Comparison of ENCODE assay signal across 32 mouse cellular contexts in genomic region chr5:109139546-109139945, GRCm38 (mm10). TPM values are rescaled to one million over a fixed set of nuclear protein-coding genes. Genes with fewer than 3 reads are reported as not detected.
DNase-seq lines count a peak whose midpoint lies in the region; ATAC-seq and TF ChIP-seq lines count a peak whose summit lies in the region.
"Had no signal": no experiment of that assay in that cellular context is flagged by ENCODE, and none has a peak within 500 bp of the region (broad histone marks: within the 10 kb centered on the region; RNA-seq: fewer than 3 reads in every experiment).

No protein-coding gene starts in this region.

- TF ChIP-seq EP300 in liver, postnatal 0 days (IDR thresholded peaks at IDR 0.05; ENCODE audit: low read depth), result no peak
- TF ChIP-seq EP300 in stomach, postnatal 0 days (optimal IDR thresholded peaks at IDR 0.05), result no peak

- H3K9ac ChIP-seq in liver, adult 2 months (ENCODE audit: low read depth, low read length), result no peak overlapping the region
- no peak overlapping the region for H3K9ac ChIP-seq in liver, postnatal 0 days (replicated peaks)
- H3K9ac ChIP-seq in ES-E14 (ENCODE audit: insufficient read depth, low read depth, low read length, poor library complexity, severe bottlenecking), result no peak overlapping the region
- H3K9ac ChIP-seq in stomach, postnatal 0 days (ENCODE audit: low read length), result no peak overlapping the region
- no peak overlapping the region for H3K9ac ChIP-seq in forebrain, embryonic 13.5 days
- no peak overlapping the region for H3K9ac ChIP-seq in intestine, postnatal 0 days (ENCODE audit: low read depth, low read length)
- H3K9ac ChIP-seq: limb, embryonic 12.5 days; liver, embryonic 12.5 days had no signal

- TF ChIP-seq CTCF in liver, adult 2 months (IDR thresholded peaks at IDR 0.05; ENCODE audit: low read depth, low read length), result peak; percentile 17; the same call in 1 of the 2 replicates
- TF ChIP-seq CTCF in liver, postnatal 0 days (IDR thresholded peaks at IDR 0.05; ENCODE audit: low read depth), result no peak
- no peak; the same call in 1 of the 2 replicates for TF ChIP-seq CTCF in stomach, postnatal 0 days (IDR thresholded peaks at IDR 0.05; ENCODE audit: low read depth)
- no peak for TF ChIP-seq CTCF in intestine, postnatal 0 days (IDR thresholded peaks at IDR 0.05; ENCODE audit: low read depth)

- 73% methylated on average over 2 of the region's 2 CpGs for WGBS in liver, adult 2 months
- 68% methylated on average over 2 of the region's 2 CpGs for WGBS in liver, postnatal 0 days (ENCODE audit: insufficient replicate concordance)
- WGBS in stomach, postnatal 0 days, result 78% methylated on average over 2 of the region's 2 CpGs
- 79% methylated on average over 2 of the region's 2 CpGs for WGBS in forebrain, embryonic 13.5 days
- WGBS in intestine, postnatal 0 days, result 68% methylated on average over 2 of the region's 2 CpGs

- peak; percentile 15 for DNase-seq in liver, adult 2 months (ENCODE audit: extremely low read depth, low read depth, low spot score)
- no peak for DNase-seq in liver, postnatal 0 days
- DNase-seq in ES-E14 (ENCODE audit: low read depth, low spot score), result peak; percentile 21
- peak; percentile 15 for DNase-seq in adrenal gland, adult 2 months
- no peak for DNase-seq in stomach, postnatal 0 days (ENCODE audit: low spot score)
- DNase-seq: cerebellum, adult 18-20 months; cerebellum, postnatal 25 days; gastrocnemius, postnatal 10 days; layer of hippocampus, postnatal 36 days; lung, adult 2 months; lung, postnatal 14 days; thymus, adult 2 months; thymus, postnatal 4 days had no signal

- H3K36me3 ChIP-seq in liver, adult 2 months (ENCODE audit: control insufficient read depth, insufficient read depth, low read length), result no peaks in the 10 kb centered on the region
- no peaks in the 10 kb centered on the region for H3K36me3 ChIP-seq in liver, postnatal 0 days (replicated peaks; ENCODE audit: insufficient read depth, low read length)
- H3K36me3 ChIP-seq in ES-E14 (ENCODE audit: control insufficient read depth, insufficient read depth, low read length, poor library complexity, severe bottlenecking), result no peaks in the 10 kb centered on the region
- H3K36me3 ChIP-seq in stomach, postnatal 0 days (ENCODE audit: control insufficient read depth, insufficient read depth, low read length), result no peaks in the 10 kb centered on the region
- H3K36me3 ChIP-seq in forebrain, embryonic 13.5 days (ENCODE audit: poor library complexity, severe bottlenecking), result no peaks in the 10 kb centered on the region
- no peaks in the 10 kb centered on the region for H3K36me3 ChIP-seq in intestine, postnatal 0 days (ENCODE audit: control insufficient read depth, insufficient read depth)
- H3K36me3 ChIP-seq: limb, embryonic 12.5 days; liver, embryonic 12.5 days had no signal

- H3K4me2 ChIP-seq in liver, postnatal 0 days (ENCODE audit: low read depth, low read length), result no peak overlapping the region
- H3K4me2 ChIP-seq in stomach, postnatal 0 days (replicated peaks; ENCODE audit: low read depth), result no peak overlapping the region
- H3K4me2 ChIP-seq in forebrain, embryonic 13.5 days, result no peak overlapping the region
- no peak overlapping the region for H3K4me2 ChIP-seq in intestine, postnatal 0 days (replicated peaks; ENCODE audit: low read depth)
- H3K4me2 ChIP-seq: heart, embryonic 11.5 days; limb, embryonic 12.5 days; liver, embryonic 12.5 days; midbrain, embryonic 11.5 days had no signal

- no peaks in the 10 kb centered on the region for H3K9me3 ChIP-seq in liver, postnatal 0 days (ENCODE audit: low read length)
- H3K9me3 ChIP-seq in ES-E14 (ENCODE audit: control insufficient read depth, insufficient read depth, low read depth, low read length), result no peaks in the 10 kb centered on the region
- no peaks in the 10 kb centered on the region for H3K9me3 ChIP-seq in stomach, postnatal 0 days (ENCODE audit: control insufficient read depth, low read length)
- peaks cover 23% of the 10 kb centered on the region for H3K9me3 ChIP-seq in forebrain, embryonic 13.5 days (replicated peaks)
- H3K9me3 ChIP-seq in intestine, postnatal 0 days (ENCODE audit: control insufficient read depth), result 0 out of 2 replicates have a peak, but pooled peaks cover 4% of the 10 kb centered on the region

- no peaks in the 10 kb centered on the region for H3K79me2 ChIP-seq in liver, adult 2 months (ENCODE audit: control insufficient read depth, insufficient read depth, low read length)

- in situ Hi-C loops in ES-E14 (cut with MboI; ENCODE audit: low sequenced_read_pairs in 2 of 2, unreplicated experiment in 2 of 2), result no loop called here

- H3K4me1 ChIP-seq in liver, adult 2 months (ENCODE audit: control insufficient read depth, insufficient read depth, low read length), result no peaks in the 10 kb centered on the region
- H3K4me1 ChIP-seq in liver, postnatal 0 days (ENCODE audit: insufficient read depth), result no peaks in the 10 kb centered on the region
- no peaks in the 10 kb centered on the region for H3K4me1 ChIP-seq in ES-E14 (ENCODE audit: control insufficient read depth in 2 of 2, insufficient read depth in 2 of 2, low read length in 2 of 2, poor library complexity in 1 of 2)
- no peaks in the 10 kb centered on the region for H3K4me1 ChIP-seq in stomach, postnatal 0 days (replicated peaks; ENCODE audit: control insufficient read depth, insufficient read depth)
- no peaks in the 10 kb centered on the region for H3K4me1 ChIP-seq in forebrain, embryonic 13.5 days
- H3K4me1 ChIP-seq in intestine, postnatal 0 days (replicated peaks; ENCODE audit: control insufficient read depth, insufficient read depth, low read length), result no peaks in the 10 kb centered on the region
- H3K4me1 ChIP-seq: limb, embryonic 12.5 days; liver, embryonic 12.5 days had no signal

- no peak overlapping the region for H3K27ac ChIP-seq in liver, adult 2 months (replicated peaks; ENCODE audit: insufficient read depth, low read depth, low read length)
- H3K27ac ChIP-seq in liver, postnatal 0 days (ENCODE audit: low read depth), result no peak overlapping the region
- H3K27ac ChIP-seq in ES-E14 (ENCODE audit: insufficient read depth, low read depth, low read length, poor library complexity, severe bottlenecking), result no peak overlapping the region
- H3K27ac ChIP-seq in stomach, postnatal 0 days (replicated peaks), result no peak overlapping the region
- H3K27ac ChIP-seq in forebrain, embryonic 13.5 days, result no peak overlapping the region
- no peak overlapping the region for H3K27ac ChIP-seq in intestine, postnatal 0 days (ENCODE audit: low read depth, low read length)
- H3K27ac ChIP-seq: hindbrain, postnatal 0 days; kidney, postnatal 0 days; limb, embryonic 12.5 days; liver, embryonic 12.5 days had no signal

- ATAC-seq in liver, postnatal 0 days, result no peak
- ATAC-seq in stomach, postnatal 0 days (ENCODE audit: low FRiP score, low TSS enrichment), result no peak
- no peak for ATAC-seq in forebrain, embryonic 13.5 days
- no peak for ATAC-seq in intestine, postnatal 0 days
- ATAC-seq: forebrain, embryonic 14.5 days; hindbrain, postnatal 0 days; intestine, embryonic 16.5 days; liver, embryonic 12.5 days had no signal

- no peak overlapping the region for H3K4me3 ChIP-seq in liver, adult 2 months (ENCODE audit: insufficient read depth, low read depth, low read length)
- H3K4me3 ChIP-seq in liver, postnatal 0 days (ENCODE audit: low read depth, low read length), result no peak overlapping the region
- no peak overlapping the region for H3K4me3 ChIP-seq in ES-E14 (ENCODE audit: insufficient read depth in 1 of 2, low read depth in 1 of 2, low read length in 2 of 2, poor library complexity in 1 of 2, severe bottlenecking in 1 of 2)
- H3K4me3 ChIP-seq in stomach, postnatal 0 days (ENCODE audit: low read depth, low read length), result no peak overlapping the region
- H3K4me3 ChIP-seq in forebrain, embryonic 13.5 days, result no peak overlapping the region
- no peak overlapping the region for H3K4me3 ChIP-seq in intestine, postnatal 0 days (ENCODE audit: low read depth, low read length)
- H3K4me3 ChIP-seq: limb, embryonic 12.5 days; liver, embryonic 12.5 days had no signal

- H3K27me3 ChIP-seq in liver, adult 2 months (ENCODE audit: control insufficient read depth, insufficient read depth, low read length), result no peaks in the 10 kb centered on the region
- H3K27me3 ChIP-seq in liver, postnatal 0 days (ENCODE audit: insufficient read depth, low read length), result no peaks in the 10 kb centered on the region
- no peaks in the 10 kb centered on the region for H3K27me3 ChIP-seq in stomach, postnatal 0 days (ENCODE audit: control insufficient read depth, insufficient read depth, low read length)
- no peaks in the 10 kb centered on the region for H3K27me3 ChIP-seq in forebrain, embryonic 13.5 days
- H3K27me3 ChIP-seq in intestine, postnatal 0 days (replicated peaks; ENCODE audit: control insufficient read depth, insufficient read depth, low read length), result no peaks in the 10 kb centered on the region
- H3K27me3 ChIP-seq: limb, embryonic 12.5 days; liver, embryonic 12.5 days had no signal

- no peak for TF ChIP-seq POLR2A in liver, adult 2 months (IDR thresholded peaks at IDR 0.05; ENCODE audit: extremely low read depth, insufficient read depth, low read length)

TF ChIP-seq in ES-E14, 5 proteins besides CTCF, POLR2A, EP300 and RAD21 (continues in another document):
- no peak for TF ChIP-seq MAFK (IDR thresholded peaks at IDR 0.05; ENCODE audit: insufficient read depth, low read depth, low read length)
- TF ChIP-seq ZC3H11A (IDR thresholded peaks at IDR 0.05; ENCODE audit: borderline replicate concordance, low read depth, low read length), result no peak
- TF ChIP-seq ZNF384 (IDR thresholded peaks at IDR 0.05; ENCODE audit: low read depth, low read length), result no peak

RNA-seq across cellular contexts. Expression of gene Vmn2r12, which starts 41.8 kb away (rescaled TPM):
- not detected in 2 replicates for total RNA-seq in liver, adult 2 months (2014; rRNA removed)
- not detected in 2 replicates for polyA plus RNA-seq in liver, adult 2 months (2012; rRNA removed)
- not detected in 2 replicates for polyA plus RNA-seq in liver, postnatal 0 days (2015; fragmentation: Nextera tagmentation; extraction: Ambion mirVana)
- total RNA-seq in ES-E14 (2012; rRNA removed), result not detected in 2 replicates
- not detected for total RNA-seq in adrenal gland, adult 2 months (2021)
- not detected in 2 replicates for polyA plus RNA-seq in adrenal gland, adult 2 months (2012; rRNA removed)
- polyA plus RNA-seq in stomach, postnatal 0 days (2015; fragmentation: Nextera tagmentation; extraction: Ambion mirVana), result not detected in 2 replicates
- not detected in 2 replicates for polyA plus RNA-seq in forebrain, embryonic 13.5 days (2015; fragmentation: Nextera tagmentation; extraction: Ambion mirVana)
- not detected in 2 replicates for polyA plus RNA-seq in intestine, postnatal 0 days (2015; fragmentation: Nextera tagmentation; extraction: Ambion mirVana)
- total RNA-seq: gastrocnemius, postnatal 10 days; granulocyte monocyte progenitor cell, adult 5-6 weeks; hindbrain, postnatal 0 days; layer of hippocampus, postnatal 36 days; left cerebral cortex, postnatal 10 days; megakaryocyte progenitor cell, adult 5-6 weeks; MEL; neutrophil, adult 5-6 weeks had no signal
- polyA plus RNA-seq: embryonic facial prominence, embryonic 14.5 days; forebrain, embryonic 14.5 days; heart, embryonic 11.5 days; heart, postnatal 0 days; hindbrain, embryonic 11.5 days; hindbrain, postnatal 0 days; intestine, embryonic 16.5 days; kidney, postnatal 0 days; limb, embryonic 12.5 days; liver, embryonic 12.5 days; lung, adult 2 months; midbrain, embryonic 11.5 days; stomach, embryonic 16.5 days; thymus, adult 2 months had no signal

RNA-seq across cellular contexts. Expression of gene Vmn2r13, which starts 52.5 kb away (rescaled TPM):
- total RNA-seq in liver, adult 2 months (2014; rRNA removed), result not detected in 2 replicates
- not detected in 2 replicates for polyA plus RNA-seq in liver, adult 2 months (2012; rRNA removed)
- polyA plus RNA-seq in liver, postnatal 0 days (2015; fragmentation: Nextera tagmentation; extraction: Ambion mirVana), result not detected in 2 replicates
- not detected in 2 replicates for total RNA-seq in ES-E14 (2012; rRNA removed)
- under 1 TPM; 0.07 to 0.12 TPM for total RNA-seq in adrenal gland, adult 2 months (2021)
- polyA plus RNA-seq in adrenal gland, adult 2 months (2012; rRNA removed), result 0.04 TPM in 1 of 2 replicates, not detected in the other
- not detected in 2 replicates for polyA plus RNA-seq in stomach, postnatal 0 days (2015; fragmentation: Nextera tagmentation; extraction: Ambion mirVana)
- polyA plus RNA-seq in forebrain, embryonic 13.5 days (2015; fragmentation: Nextera tagmentation; extraction: Ambion mirVana), result not detected in 2 replicates
- polyA plus RNA-seq in intestine, postnatal 0 days (2015; fragmentation: Nextera tagmentation; extraction: Ambion mirVana), result not detected in 2 replicates
- total RNA-seq: gastrocnemius, postnatal 10 days; granulocyte monocyte progenitor cell, adult 5-6 weeks; hindbrain, postnatal 0 days; layer of hippocampus, postnatal 36 days; left cerebral cortex, postnatal 10 days; megakaryocyte progenitor cell, adult 5-6 weeks; MEL had no signal
- polyA plus RNA-seq: embryonic facial prominence, embryonic 14.5 days; forebrain, embryonic 14.5 days; heart, embryonic 11.5 days; heart, postnatal 0 days; hindbrain, embryonic 11.5 days; hindbrain, postnatal 0 days; intestine, embryonic 16.5 days; kidney, postnatal 0 days; limb, embryonic 12.5 days; liver, embryonic 12.5 days; lung, adult 2 months; midbrain, embryonic 11.5 days; stomach, embryonic 16.5 days; thymus, adult 2 months had no signal

Comparison
In these comparisons a context has a peak if more than half of its experiments do, and no peak if none do; other contexts are left out.
1. DNase-seq: peak in liver, adult 2 months (single experiment), ES-E14 (single experiment) and adrenal gland, adult 2 months (single experiment); none in liver, postnatal 0 days (single experiment) and stomach, postnatal 0 days (single experiment).